Mouse (Mus musculus) megakaryocyte, adult 5-6 weeks (primary cell): ENCODE data around the gene Mmrn2. TPM values are rescaled to one million over a fixed set of nuclear protein-coding genes. Genes with fewer than 3 reads are reported as not detected.
"Not testable (repeated sequence)": the region's sequence is repeated elsewhere in the genome, so short reads cannot be mapped to it uniquely, and the experiment has no call there.

Source experiments
- ATAC-seq: 2 replicates; pipeline ENCODE4 v1.8.0; 2016; ENCODE audit warnings: mild to moderate bottlenecking, inconsistent platforms; ENCODE audit not compliant: poor library complexity, severe bottlenecking
- total RNA-seq, 2 experiments: library from RNA; stranded (forward) in 1 of 2; stranded (reverse) in 1 of 2; fragments of 153-499, 151-499 nt in 1 of 2; fragments of 221-1000, 200-1000 nt in 1 of 2; gene quantifications; 2 replicates each; pipeline versions ENCODE4 v1.2.3 to v1.2.4; 2015 to 2017

Gene Mmrn2
- total RNA-seq, 2 experiments from 2014 or later, result not detected

- peak; percentile 100 for ATAC-seq
These were observed 25.9 kb downstream of the Mmrn2 start for GRCm38 (mm10) chr14:34401135-34401534.

DNA sequence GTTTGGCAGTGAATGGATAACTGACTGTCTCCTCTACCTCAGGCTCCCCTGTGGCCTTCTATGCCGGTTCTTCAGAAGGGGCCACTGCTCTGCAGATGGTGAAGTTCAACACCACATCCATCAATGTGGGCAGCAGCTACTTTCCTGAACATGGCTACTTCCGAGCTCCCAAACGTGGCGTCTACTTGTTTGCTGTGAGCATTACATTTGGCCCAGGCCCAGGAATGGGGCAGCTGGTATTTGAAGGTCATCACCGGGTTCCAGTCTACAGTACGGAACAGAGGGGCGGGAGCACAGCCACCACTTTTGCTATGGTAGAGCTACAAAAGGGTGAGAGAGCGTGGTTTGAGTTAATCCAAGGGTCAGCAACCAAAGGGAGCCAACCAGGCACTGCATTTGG lies 27.6 kb downstream of the Mmrn2 start:
- no peak for ATAC-seq

- ATAC-seq, result no peak
These were observed 28.2 kb downstream of the Mmrn2 start for GRCm38 (mm10) chr14:34403424-34403823.

- no peak for ATAC-seq
These were observed 35.5 kb downstream of the Mmrn2 start for GRCm38 (mm10) chr14:34410716-34411115.

DNA sequence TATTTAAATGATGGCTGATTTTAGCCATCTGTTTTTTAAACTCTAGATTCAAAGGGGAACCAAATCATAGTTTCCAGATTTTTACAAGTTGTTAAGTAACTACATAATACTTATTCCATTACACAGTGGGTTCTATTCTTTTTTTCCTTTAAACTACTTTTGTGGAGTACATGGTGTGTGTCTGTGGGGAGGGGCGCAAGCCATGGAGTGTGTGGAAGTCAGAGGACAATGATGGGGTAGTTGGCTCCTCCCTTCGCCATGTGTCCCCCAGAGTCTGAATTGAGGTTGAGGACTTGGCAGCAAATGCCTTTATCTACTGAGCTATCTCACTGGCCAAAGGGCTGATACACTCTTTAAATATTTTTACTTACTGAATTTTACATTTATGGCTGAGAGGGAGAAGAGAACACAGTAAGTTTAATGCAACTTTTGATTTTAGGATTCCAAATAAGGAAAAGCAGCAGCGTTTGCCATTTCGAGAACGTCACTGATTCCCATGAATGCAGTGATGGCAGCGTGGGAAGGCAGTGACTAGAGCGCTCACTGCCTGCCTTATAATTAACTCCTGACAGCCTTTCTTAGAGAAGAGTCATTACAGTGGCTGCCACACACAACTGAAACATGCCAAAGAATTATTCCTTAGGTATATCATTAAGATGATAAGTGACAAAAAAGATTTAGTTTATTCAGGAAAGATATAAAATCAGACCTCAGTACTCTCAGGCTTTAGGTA lies 37.1 kb downstream of the Mmrn2 start:
- no peak for ATAC-seq

DNA sequence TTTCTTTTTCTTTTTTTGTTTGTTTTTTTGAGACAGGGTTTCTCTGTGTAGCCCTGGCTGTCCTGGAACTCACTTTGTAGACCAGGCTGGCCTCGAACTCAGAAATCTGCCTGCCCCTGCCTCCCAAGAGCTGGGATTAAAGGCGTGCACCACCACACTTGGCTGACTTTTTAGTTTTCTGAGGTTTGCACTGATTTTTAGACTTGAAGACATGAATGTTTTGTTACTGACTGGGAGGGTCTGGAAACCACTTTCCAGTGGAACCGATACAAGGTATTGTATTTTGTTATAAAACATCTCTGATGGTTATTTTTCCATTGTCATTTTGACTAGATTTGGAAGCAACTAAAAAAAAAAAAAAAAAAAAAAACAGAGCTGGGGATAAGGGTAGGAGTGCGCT lies 41.7 kb downstream of the Mmrn2 start:
- ATAC-seq, result not testable (repeated sequence)

- ATAC-seq, result no peak
These were observed 42.2 kb downstream of the Mmrn2 start for GRCm38 (mm10) chr14:34417501-34417900.

DNA sequence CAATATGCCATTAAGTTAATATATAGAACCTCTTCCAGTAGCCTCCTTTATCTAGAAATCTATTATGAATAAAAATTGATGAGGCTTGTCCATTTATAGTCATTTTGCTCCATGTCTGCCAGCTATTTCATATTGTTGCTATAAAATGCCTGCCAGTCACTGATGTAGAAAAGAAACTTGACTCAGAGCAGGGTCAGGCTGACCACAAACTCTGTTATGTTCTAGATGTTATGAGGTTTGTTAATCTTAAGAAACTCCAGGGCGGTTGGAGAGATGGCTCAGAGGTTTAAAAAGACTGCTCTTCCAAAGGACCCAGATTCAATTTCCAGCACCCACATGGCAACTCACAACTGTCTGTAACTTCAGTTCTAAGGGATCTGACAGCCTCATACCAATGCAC lies 45.8 kb downstream of the Mmrn2 start:
- no peak for ATAC-seq

- no peak for ATAC-seq
These were observed 53.0 kb downstream of the Mmrn2 start for GRCm38 (mm10) chr14:34428274-34428673.

- ATAC-seq, result no peak
These were observed 53.8 kb downstream of the Mmrn2 start for GRCm38 (mm10) chr14:34429069-34429468.

DNA sequence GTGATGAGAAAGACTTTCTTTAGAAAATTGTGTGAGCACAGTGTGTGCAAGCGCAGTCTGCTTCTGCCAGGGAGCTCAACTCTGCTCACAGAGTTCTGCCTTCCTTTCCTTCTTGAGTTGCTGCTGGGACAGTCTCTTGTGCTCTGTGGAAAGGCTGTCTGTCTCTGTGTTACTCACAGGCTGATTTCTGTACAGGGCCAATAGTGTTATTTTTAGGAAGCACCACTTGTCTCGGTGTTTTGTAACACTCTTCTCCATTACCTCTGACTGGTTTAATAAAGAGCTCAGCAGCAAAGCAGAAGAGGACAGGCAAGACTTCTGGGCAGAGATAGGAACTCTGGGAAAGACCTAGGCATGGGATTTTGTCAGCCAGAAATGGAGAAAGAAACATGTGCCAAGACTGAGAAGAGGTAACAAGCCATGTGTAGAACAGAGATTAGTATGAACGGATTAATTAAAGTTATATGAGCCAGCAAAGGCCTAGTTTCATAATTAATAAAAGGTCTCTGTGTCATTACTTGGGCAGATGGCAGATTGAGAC lies 65.3 kb downstream of the Mmrn2 start:
- ATAC-seq, result no peak

DNA sequence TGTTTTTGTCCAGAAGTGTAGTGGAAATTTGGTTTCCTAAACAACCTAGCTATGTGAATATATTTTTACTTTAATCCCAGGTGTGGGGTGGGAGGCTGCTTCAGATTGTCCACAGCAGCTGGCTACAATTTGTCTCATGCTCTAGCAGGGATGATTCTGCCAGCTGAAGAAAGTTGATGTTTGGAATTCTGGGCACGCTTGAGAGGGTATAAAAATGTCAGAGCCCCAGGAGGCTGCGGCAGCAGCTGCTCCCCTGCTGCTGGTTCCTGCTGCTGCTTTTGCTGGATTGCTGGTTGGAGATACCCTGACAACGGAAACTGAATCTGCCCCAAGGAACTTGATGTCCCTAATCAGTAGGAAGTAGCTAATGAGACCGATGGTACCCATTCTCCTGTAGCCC lies 67.3 kb downstream of the Mmrn2 start:
- no peak for ATAC-seq

DNA sequence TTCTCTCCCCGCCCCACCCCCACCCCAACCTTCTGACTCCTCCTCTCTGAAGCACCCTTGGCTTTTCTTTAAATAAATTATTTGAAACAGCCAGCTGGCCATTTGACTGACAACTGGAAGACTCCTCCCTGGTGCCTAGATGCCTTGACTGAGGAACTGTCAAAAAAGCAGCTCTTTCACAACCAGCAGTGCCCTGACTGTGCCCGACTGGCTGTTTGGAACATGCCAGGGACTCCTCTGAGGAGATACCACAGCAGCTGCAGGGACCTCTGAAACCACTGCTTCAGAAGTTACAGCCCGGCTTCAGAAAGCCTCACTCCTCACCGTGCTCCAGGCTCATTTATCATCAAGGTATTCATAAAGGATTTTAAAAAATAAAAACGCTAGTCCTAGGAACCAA lies 69.1 kb downstream of the Mmrn2 start:
- no peak for ATAC-seq

DNA sequence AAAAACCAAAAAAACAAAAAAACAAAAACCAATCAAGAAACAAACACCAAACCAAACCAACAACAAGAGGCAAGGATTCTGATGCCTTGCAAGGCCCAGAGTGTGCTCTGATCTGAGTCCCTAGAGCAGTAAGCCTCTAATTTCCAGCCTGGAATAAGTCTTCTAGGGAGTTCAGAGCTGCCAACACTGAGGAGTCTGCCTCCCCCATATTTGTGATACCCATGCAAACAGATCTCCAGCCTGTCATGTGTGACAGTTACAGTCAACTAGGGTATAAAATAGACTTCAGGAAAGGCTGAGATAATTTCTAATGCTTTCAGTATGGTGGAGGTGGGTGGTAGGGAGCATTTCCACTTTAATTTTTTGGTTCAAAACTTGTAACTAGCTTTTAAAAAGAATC lies 69.7 kb downstream of the Mmrn2 start:
- no peak for ATAC-seq

DNA sequence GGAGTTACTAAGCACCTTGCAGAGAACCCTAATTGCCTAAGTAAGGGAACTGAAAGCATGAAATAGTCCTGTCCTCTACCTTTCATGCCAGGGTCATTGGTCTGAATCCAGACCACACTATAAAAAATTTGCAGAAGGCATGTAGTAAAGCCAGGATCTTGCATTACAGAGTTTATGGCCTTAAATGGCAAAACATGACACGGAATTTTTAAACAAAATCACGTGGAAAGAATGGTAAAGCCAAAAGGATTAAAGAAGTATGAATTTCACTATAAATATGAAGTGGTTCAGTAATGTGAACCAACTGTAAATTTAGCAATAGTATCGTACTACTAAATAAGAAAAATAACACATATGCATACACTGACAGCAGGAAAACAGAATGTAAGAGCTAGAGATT lies 70.1 kb downstream of the Mmrn2 start:
- no peak for ATAC-seq

DNA sequence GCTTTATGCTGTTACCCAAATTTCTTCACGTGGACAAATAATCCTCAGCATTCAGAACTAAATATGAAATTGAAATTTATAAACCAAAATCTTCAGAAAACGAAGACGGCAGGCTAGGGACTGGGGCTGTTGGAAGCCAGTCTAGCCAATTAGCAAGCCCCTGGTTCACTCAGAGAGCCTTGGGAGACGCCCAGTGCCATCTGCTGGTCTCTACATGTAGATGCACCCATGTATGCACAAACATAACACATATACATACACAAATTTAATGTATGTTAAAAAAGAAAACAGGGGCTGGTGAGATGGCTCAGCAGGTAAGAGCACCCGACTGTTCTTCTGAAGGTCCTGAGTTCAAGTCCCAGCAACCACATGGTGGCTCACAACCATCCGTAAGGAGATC lies 71.4 kb downstream of the Mmrn2 start:
- ATAC-seq, result no peak

DNA sequence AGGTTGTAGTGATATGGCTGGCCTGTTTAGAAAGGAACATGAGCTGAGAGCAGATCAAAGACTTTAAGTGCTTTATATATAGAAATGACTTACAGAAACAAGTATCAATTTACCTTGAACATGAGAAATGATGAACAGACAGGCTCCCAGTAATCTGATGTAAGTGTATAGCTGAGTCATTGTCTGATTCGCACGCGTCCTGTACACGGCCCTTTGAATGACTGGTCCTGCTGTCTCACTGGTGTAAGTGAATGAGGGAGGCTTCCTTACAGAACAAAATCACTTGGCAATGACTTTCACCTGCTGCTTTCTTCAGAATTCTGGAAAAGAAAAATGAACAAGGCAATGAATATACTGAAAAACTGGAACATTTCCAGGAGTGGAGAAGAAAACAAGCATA lies 72.4 kb downstream of the Mmrn2 start:
- ATAC-seq, result no peak

GRCm38 (mm10) chr14:34448398-34448797 lies 73.1 kb downstream of the Mmrn2 start:
- no peak for ATAC-seq

DNA sequence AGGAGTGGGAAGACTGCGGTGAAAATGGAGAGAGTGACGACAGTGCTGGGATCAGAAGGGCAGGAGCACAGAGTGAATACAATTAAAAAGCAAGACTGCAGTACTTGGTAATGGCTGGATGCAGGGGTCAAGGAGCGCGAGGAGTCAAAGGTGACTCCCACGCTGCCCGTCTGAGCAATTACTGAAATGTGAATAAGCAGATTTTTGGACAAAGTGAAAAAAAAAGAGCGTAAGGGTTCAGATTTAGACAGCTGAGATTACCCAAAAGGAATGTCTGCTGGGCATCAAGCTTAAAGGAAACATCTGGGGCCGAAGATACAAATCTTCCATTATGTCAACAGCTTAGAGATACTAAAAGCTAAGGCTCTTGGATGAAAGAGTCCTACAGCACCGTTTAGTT lies 74.5 kb downstream of the Mmrn2 start:
- ATAC-seq, result no peak

- no peak for ATAC-seq
These were observed 75.2 kb downstream of the Mmrn2 start for GRCm38 (mm10) chr14:34450451-34450850.

GRCm38 (mm10) chr14:34451872-34452271 lies 76.6 kb downstream of the Mmrn2 start:
- no peak for ATAC-seq

- no peak for ATAC-seq
These were observed 78.4 kb downstream of the Mmrn2 start for GRCm38 (mm10) chr14:34453648-34454047.
